Mouse (Mus musculus) lung, adult 2 months (tissue): ENCODE measurements around the gene Crybb2.

Source experiments
- CTCF ChIP-seq: fragments of 200-500 bp; IDR thresholded peaks from 2 replicates; pipeline ENCODE4 v1.5.1; 2011; ENCODE audit warnings: mild to moderate bottlenecking, low read length, control low read depth; ENCODE audit not compliant: insufficient read depth
- POLR2A ChIP-seq: fragments of 200-500 bp; IDR thresholded peaks from 2 replicates; pipeline ENCODE4 v1.6.1; 2011; ENCODE audit warnings: low read depth, mild to moderate bottlenecking, control low read depth, low read length, borderline replicate concordance; ENCODE audit errors: extremely low read depth

DNA sequence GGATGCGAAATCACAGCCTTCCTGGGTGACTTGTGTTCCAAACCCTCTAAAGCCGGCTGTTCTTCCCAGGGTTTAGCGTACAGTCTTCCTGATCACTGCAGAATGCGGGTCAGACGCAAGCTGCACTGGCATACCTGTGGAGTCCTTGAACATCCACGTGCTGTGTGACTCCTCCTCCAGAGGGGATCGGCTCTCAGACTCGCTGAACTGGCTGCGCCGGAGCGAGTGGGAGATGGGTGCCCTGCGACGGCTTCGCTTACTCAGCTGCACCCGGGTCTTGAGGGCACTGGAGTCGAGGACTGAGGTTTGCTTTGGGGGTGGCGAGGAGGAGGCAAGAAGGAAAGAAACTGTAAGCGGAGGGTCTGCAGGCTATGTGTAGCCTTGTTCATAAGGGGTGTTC is 25.5 kb upstream of the Crybb2 start:
- TF ChIP-seq CTCF (no peak), POLR2A (no peak)
